Mouse (Mus musculus) heart, embryonic 13.5 days (tissue): ENCODE measurements around the gene Krt17. TPM values are rescaled to one million over a fixed set of nuclear protein-coding genes. Genes with fewer than 3 reads are reported as not detected.
"Not testable (repeated sequence)": the region's sequence is repeated elsewhere in the genome, so short reads cannot be mapped to it uniquely, and the experiment has no call there.

Source experiments
- ATAC-seq: fragments of 200-750 bp; cut with Nextera tagmentation; 2 replicates; pipeline ENCODE4 v1.8.0; 2017; ENCODE audit warnings: moderate TSS enrichment; ENCODE audit not compliant: insufficient number of reproducible peaks, low FRiP score, low TSS enrichment; ENCODE audit errors: extremely low read depth
- H3K27ac ChIP-seq: fragments of 300-500 bp; sonication (generic); replicated peaks from 2 replicates; pipeline ENCODE4 v1.5.1; 2015; ENCODE audit warnings: moderate library complexity, mild to moderate bottlenecking, inconsistent platforms
- H3K27me3 ChIP-seq: fragments of 300-500 bp; sonication (generic); replicated peaks from 2 replicates; pipeline ENCODE4 v1.6.1; 2015; ENCODE audit warnings: mild to moderate bottlenecking, inconsistent platforms
- H3K36me3 ChIP-seq: fragments of 300-500 bp; sonication (generic); 2 replicates; pipeline ENCODE4 v1.6.1; 2015; ENCODE audit warnings: mild to moderate bottlenecking, inconsistent platforms
- H3K4me1 ChIP-seq: fragments of 300-500 bp; sonication (generic); 2 replicates; pipeline ENCODE4 v1.6.1; 2015; ENCODE audit warnings: inconsistent platforms
- H3K4me2 ChIP-seq: fragments of 300-500 bp; sonication (generic); 2 replicates; pipeline ENCODE4 v1.6.1; 2015; ENCODE audit warnings: inconsistent platforms, mild to moderate bottlenecking, moderate library complexity
- H3K4me3 ChIP-seq: fragments of 300-500 bp; sonication (generic); 2 replicates; pipeline ENCODE4 v1.5.1; 2015; ENCODE audit warnings: moderate library complexity, mild to moderate bottlenecking, inconsistent platforms
- H3K9ac ChIP-seq: fragments of 300-500 bp; sonication (generic); 2 replicates; pipeline ENCODE4 v1.6.1; 2015; ENCODE audit warnings: inconsistent platforms, mild to moderate bottlenecking, moderate library complexity
- H3K9me3 ChIP-seq: fragments of 300-500 bp; sonication (generic); 2 replicates; pipeline ENCODE4 v1.6.1; 2016; ENCODE audit warnings: inconsistent platforms
- WGBS: fragments of 180-500 bp; shearing (Covaris S2); methylation state at CpG from one replicate; pipeline ENCODE4 v1.1.7; 2015; ENCODE audit warnings: mixed read lengths; 5-methylcytosine and 5-hydroxymethylcytosine counted together
- polyA plus RNA-seq: library from polyadenylated mRNA; unstranded; fragments of >200 nt; fragmentation: Nextera tagmentation; extraction: Ambion mirVana; gene quantifications from 2 replicates; pipeline ENCODE4 v1.2.1, GENCODE M21; 2015

Krt17 gene
- polyA plus RNA-seq, 1 experiment from 2014 or later: 3.0 TPM

DNA sequence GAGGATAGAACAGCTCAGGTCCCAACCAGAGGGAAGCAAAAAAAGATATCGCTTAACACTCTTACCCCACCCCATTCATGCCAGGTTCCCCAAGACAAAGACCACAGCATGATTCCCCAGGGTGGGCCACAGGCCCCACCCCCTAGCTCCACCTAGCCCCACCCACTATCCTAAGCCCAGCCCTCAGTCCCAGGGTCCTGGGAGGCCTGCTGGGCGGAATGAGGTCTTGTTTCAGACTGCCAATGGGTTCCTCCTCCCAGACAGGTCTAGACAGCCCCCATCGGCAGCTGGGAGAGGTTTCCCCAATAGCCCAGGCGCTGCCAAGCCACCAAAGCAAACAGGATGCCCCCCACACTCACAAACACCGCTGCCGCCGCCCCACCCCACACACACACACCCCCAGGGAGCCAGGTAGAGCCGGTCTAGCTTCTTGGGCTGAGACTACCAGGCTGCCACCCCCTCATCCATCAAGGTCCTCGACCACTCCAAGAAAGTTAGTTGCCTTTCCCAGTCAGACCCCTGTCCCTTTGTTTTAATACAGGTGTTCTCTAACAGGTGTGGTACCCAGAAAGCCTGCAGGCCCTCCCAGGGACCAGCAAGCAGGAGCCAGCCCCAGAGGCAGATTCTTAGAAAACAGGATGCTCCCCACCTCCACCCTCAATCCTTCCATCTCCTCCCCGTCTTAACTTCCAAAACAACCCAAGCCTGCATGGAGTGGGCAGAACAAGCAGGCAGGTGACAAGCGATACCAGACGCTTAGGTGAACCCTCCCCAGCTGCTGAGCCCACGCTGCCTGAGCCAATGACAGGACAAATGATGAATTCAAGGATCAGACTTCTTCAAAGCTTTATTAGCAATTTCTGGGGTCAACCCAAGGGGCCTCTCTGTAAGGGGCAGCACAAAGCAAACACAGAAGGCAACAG lies 1.5 kb upstream of the Krt17 start:
- H3K27me3 ChIP-seq: peaks cover 53% of the 10 kb centered on the region
- no peak for ATAC-seq
- WGBS: 23% methylated on average over 13 of the region's 13 CpGs
- H3K4me1 ChIP-seq: peaks cover 5% of the 10 kb centered on the region
- H3K4me2 ChIP-seq: no peak overlapping the region
- no peaks in the 10 kb centered on the region for H3K9me3 ChIP-seq
- H3K9ac ChIP-seq: no peak overlapping the region
- no peaks in the 10 kb centered on the region for H3K36me3 ChIP-seq
- H3K27ac ChIP-seq: no peak overlapping the region
- no peak overlapping the region for H3K4me3 ChIP-seq

- H3K4me1 ChIP-seq: peaks cover 5% of the 10 kb centered on the region
- H3K4me2 ChIP-seq: no peak overlapping the region
- ATAC-seq: no peak
- H3K9ac ChIP-seq: no peak overlapping the region
- no peaks in the 10 kb centered on the region for H3K9me3 ChIP-seq
- H3K36me3 ChIP-seq: no peaks in the 10 kb centered on the region
- no peak overlapping the region for H3K4me3 ChIP-seq
- WGBS: 71% methylated on average over 9 of the region's 9 CpGs
- H3K27me3 ChIP-seq: peaks cover 49% of the 10 kb centered on the region
- H3K27ac ChIP-seq: no peak overlapping the region
These were observed 391 bp upstream of the Krt17 start for GRCm38 (mm10) chr11:100261235-100261605.

DNA sequence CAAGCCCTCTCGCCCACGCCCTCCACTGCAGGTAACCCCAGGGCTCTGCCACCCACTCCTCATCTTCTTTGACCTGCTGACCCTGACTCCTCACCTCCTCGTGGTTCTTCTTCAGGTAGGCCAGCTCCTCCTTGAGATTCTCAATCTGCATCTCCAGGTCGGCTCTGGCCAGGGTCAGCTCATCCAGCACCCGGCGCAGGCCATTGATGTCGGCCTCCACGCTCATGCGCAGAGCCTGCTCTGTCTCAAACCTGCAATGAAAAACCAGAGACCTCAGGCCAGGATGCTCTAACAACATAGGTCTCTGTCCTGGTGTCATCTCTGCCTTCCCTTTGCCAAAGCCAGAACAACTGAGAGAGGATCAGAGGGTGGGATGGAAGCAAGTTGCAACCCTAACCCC lies 1.8 kb downstream of the Krt17 start:
- peaks cover 37% of the 10 kb centered on the region for H3K27me3 ChIP-seq
- WGBS: 85% methylated on average over 9 of the region's 9 CpGs
- no peak overlapping the region for H3K4me2 ChIP-seq
- ATAC-seq: no peak
- no peak overlapping the region for H3K27ac ChIP-seq
- H3K9me3 ChIP-seq: no peaks in the 10 kb centered on the region
- H3K4me1 ChIP-seq: peaks cover 5% of the 10 kb centered on the region
- H3K36me3 ChIP-seq: no peaks in the 10 kb centered on the region
- H3K9ac ChIP-seq: no peak overlapping the region
- H3K4me3 ChIP-seq: no peak overlapping the region

DNA sequence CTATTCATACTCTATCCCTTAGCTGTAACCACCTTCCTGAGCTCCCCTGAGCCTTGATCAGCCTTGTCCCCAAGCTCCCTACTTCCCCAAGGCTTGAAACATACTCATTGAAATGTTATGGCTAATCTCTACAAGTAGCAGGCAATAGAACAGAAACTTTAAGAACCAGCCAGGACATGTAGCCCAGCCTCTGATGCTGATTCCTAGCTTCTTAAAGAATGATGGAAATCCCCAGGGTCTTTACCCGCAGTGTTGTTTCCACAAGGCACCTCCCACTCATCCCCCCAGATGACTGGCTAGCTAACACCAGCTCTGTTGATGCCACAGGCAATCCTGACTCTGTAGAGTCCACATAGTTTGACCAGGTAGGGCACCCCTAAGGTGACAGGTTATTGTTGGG lies 2.9 kb downstream of the Krt17 start:
- H3K4me1 ChIP-seq: peaks cover 5% of the 10 kb centered on the region
- ATAC-seq: no peak
- H3K27me3 ChIP-seq: peaks cover 26% of the 10 kb centered on the region
- no peak overlapping the region for H3K9ac ChIP-seq
- WGBS: 71% methylated on average over 1 of the region's 1 CpGs
- no peak overlapping the region for H3K4me3 ChIP-seq
- H3K9me3 ChIP-seq: no peaks in the 10 kb centered on the region
- no peak overlapping the region for H3K27ac ChIP-seq
- H3K36me3 ChIP-seq: no peaks in the 10 kb centered on the region
- no peak overlapping the region for H3K4me2 ChIP-seq

GRCm38 (mm10) chr11:100255514-100255913 lies 5.3 kb downstream of the Krt17 start:
- no peaks in the 10 kb centered on the region for H3K4me1 ChIP-seq
- no peak for ATAC-seq
- H3K9ac ChIP-seq: no peak overlapping the region
- no peak overlapping the region for H3K27ac ChIP-seq
- no peaks in the 10 kb centered on the region for H3K9me3 ChIP-seq
- H3K27me3 ChIP-seq: peaks cover 7% of the 10 kb centered on the region; the same call in 1 of the 2 replicates
- H3K36me3 ChIP-seq: no peaks in the 10 kb centered on the region
- no peak overlapping the region for H3K4me2 ChIP-seq
- WGBS: 88% methylated on average over 6 of the region's 6 CpGs
- H3K4me3 ChIP-seq: no peak overlapping the region

DNA sequence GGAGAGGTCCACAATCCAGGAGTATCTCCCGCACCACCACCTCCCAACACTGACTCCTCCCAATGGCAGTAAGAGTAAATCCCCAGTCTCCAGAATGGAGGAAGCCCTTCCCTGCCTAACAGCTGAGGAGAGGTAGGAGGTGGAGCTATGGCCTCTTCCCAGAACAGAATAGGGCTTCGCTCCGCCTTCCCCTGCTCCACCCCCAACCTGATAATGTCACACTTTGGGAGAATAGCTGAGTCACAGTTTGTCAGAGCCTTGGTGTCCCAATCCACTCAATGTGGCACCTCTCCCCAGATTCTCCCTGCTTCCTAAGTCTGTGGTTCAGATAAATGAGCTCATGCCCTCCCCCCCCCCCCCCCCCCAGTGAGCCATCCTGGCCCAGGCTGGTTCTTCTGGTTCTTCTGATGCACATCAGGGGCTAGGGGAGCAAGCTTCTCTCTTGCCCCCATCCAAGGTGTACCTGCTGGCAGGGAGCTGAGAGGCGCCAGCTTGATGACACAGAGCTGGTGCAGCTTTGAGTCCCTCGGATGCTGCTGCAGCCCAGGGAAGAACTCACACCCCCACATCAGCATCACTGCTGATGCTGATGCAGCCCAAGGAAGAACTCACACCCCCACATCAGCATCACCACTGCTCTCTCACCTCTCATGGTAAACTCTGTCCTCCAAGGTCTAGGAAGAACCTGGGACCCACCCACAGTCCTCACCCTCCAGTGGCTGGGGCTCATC lies 6.3 kb downstream of the Krt17 start:
- no peak overlapping the region for H3K27ac ChIP-seq
- no peaks in the 10 kb centered on the region for H3K36me3 ChIP-seq
- no peak overlapping the region for H3K4me2 ChIP-seq
- no peak for ATAC-seq
- no peak overlapping the region for H3K9ac ChIP-seq
- H3K4me1 ChIP-seq: no peaks in the 10 kb centered on the region
- WGBS: 50% methylated on average over 5 of the region's 5 CpGs
- peaks cover 7% of the 10 kb centered on the region; the same call in 1 of the 2 replicates for H3K27me3 ChIP-seq
- no peaks in the 10 kb centered on the region for H3K9me3 ChIP-seq
- no peak overlapping the region for H3K4me3 ChIP-seq

DNA sequence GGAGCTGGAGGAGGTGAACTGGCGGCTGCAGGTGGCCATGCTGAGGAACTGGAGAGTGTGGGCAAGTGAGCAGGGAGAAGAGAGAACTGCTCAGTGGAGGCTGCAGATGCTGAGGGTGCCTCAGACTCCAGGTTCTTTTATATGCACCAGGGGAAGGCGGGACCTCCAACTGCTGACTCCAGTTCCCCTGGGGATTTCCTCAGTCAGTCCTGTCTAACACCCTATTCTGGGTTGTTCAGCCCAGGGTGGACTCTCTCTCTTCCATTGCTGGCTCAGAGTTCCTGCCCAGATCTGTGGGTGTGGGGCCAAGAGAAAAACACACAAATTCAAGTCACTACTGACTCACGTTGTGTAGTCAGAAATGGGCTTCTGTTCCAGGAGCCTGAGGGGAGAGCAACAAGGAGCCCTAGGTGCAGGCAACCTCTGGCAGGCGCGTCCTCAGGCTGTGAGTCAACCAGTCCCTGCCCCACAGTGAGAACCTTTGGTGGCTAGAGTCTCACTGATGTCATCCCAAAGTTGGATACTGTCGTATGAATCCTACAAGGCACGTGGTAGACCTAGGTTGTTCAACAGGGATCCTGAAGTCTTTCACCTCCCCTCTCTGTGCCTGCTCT lies 11.9 kb downstream of the Krt17 start, which contains the start of gene Krt16:
Gene Krt16, minus strand, starts transcription at position 51 of the 614 bp plus-strand sequence.
- Histone ChIP-seq H3K27me3 (no peaks in the 10 kb centered on the region), H3K9ac (no peak within 1 kb of the TSS), H3K27ac (no peak within 1 kb of the TSS), H3K36me3 (no peaks in the 10 kb centered on the region), H3K4me3 (no peak within 1 kb of the TSS), H3K4me2 (no peak within 1 kb of the TSS), H3K9me3 (no peaks in the 10 kb centered on the region), H3K4me1 (no peaks in the 10 kb centered on the region)
- WGBS: 74% methylated on average over 7 of the region's 7 CpGs
- ATAC-seq: no peak

GRCm38 (mm10) chr11:100246471-100246870 lies 14.4 kb downstream of the Krt17 start:
- WGBS: 57% methylated on average over 7 of the region's 7 CpGs
- not testable (repeated sequence) for H3K4me2 ChIP-seq, ATAC-seq, H3K4me3 ChIP-seq, H3K9me3 ChIP-seq, H3K27me3 ChIP-seq, H3K9ac ChIP-seq, H3K36me3 ChIP-seq, H3K4me1 ChIP-seq, H3K27ac ChIP-seq

DNA sequence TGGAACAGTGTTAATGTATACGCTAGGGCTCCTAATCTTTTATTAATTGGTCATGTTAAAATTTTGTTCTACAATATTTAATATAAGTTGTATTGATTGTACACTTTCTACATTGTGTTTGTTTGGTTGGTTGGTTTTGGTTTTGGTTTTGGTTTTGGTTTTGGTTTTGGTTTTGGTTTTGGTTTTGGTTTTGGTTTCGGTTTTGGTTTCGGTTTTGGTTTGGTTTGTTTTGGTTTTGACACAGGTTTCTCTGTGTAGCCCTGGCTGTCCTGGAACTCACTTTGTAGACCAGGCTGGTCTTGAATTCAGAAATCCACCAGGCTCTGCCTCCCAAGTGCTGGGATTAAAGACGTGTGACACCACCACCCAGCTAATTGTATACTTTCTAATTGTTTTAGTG lies 20.6 kb downstream of the Krt17 start:
- WGBS: 76% methylated on average over 4 of the region's 4 CpGs
- not testable (repeated sequence) for H3K36me3 ChIP-seq, H3K4me3 ChIP-seq, H3K4me1 ChIP-seq, ATAC-seq, H3K27me3 ChIP-seq, H3K9me3 ChIP-seq, H3K27ac ChIP-seq, H3K4me2 ChIP-seq, H3K9ac ChIP-seq

- Histone ChIP-seq H3K27ac (no peak overlapping the region), H3K9me3 (peaks cover 11% of the 10 kb centered on the region), H3K9ac (no peak overlapping the region), H3K4me1 (no peaks in the 10 kb centered on the region), H3K4me2 (no peak overlapping the region), H3K4me3 (no peak overlapping the region), H3K27me3 (no peaks in the 10 kb centered on the region), H3K36me3 (no peaks in the 10 kb centered on the region)
- 59% methylated on average over 8 of the region's 8 CpGs for WGBS
- no peak for ATAC-seq
These were observed 39.1 kb downstream of the Krt17 start for GRCm38 (mm10) chr11:100221741-100222140.

GRCm38 (mm10) chr11:100219304-100219703 lies 41.5 kb downstream of the Krt17 start:
- Histone ChIP-seq H3K27me3 (0 out of 2 replicates have a peak, but pooled peaks cover 4% of the 10 kb centered on the region), H3K9ac (no peak overlapping the region), H3K4me3 (no peak overlapping the region), H3K9me3 (no peaks in the 10 kb centered on the region), H3K27ac (no peak overlapping the region), H3K36me3 (no peaks in the 10 kb centered on the region), H3K4me1 (no peaks in the 10 kb centered on the region), H3K4me2 (no peak overlapping the region)
- 83% methylated on average over 4 of the region's 4 CpGs for WGBS
- no peak for ATAC-seq
